Mouse (Mus musculus): Measurements from ENCODE around the gene Fdxacb1. TPM values are rescaled to one million over a fixed set of nuclear protein-coding genes. Genes with fewer than 3 reads are reported as not detected.

Gene Fdxacb1
- polyA plus RNA-seq, 1 experiment from 2014 or later: 6.5 TPM

DNA sequence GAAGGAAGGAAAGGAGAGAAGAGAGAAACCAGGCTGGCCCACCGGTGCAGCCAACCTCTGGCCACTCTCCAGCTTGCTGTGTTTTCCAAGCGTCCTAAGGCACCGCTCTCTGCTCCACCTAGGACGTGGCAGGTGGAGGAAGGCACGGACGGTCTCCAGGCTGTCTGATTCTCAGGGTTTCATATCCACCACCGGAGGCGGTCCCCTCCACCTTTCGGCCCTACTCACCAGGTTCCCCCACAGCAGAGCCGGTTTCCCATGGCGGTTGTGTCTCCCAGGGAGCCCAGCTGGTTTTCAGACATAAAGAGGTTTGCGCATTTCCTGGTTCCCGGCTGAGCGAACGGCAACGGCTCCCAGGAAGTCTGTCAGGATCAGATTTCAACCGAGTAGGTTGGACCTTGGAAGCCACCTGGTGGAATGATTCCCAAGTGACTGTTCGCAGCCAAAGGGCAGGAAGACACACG lies 21.8 kb upstream of the Fdxacb1 start, which contains the start of gene 2310030G06Rik:
Gene 2310030G06Rik, minus strand, starts transcription at position 323 of the 464 bp plus-strand sequence.
- CTCF ChIA-PET: interaction anchor here (0.8 to 1.3 kb wide), 3 partner anchors 16 to 24 kb away, joined by 3 to 5 read pairs (median 4); no protein-coding TSS in a partner anchor
- no peak for TF ChIP-seq CTCF (IDR thresholded peaks at IDR 0.05)
- H3K27me3 ChIP-seq: no peaks in the 10 kb centered on the region
- ATAC-seq (peak; percentile 41), DNase-seq (ENCODE audit: low read depth, low spot score) (no peak)
- POLR2A ChIA-PET: interaction anchor here (2.0 kb wide), 1 partner anchor 19 kb away, joined by 6 read pairs; no protein-coding TSS in a partner anchor
- in situ Hi-C loops (cut with MboI; ENCODE audit: low pct_unique_long_range_greater_than_20kb): no loop called here

GRCm38 (mm10) chr9:50750706-50751105 lies 17.3 kb upstream of the Fdxacb1 start:
- no peak for TF ChIP-seq CTCF (IDR thresholded peaks at IDR 0.05)
- in situ Hi-C loops (cut with MboI; ENCODE audit: low pct_unique_long_range_greater_than_20kb): no loop called here
- ChIA-PET CTCF (no interaction called here), POLR2A (no interaction called here)
- no peaks in the 10 kb centered on the region for H3K27me3 ChIP-seq
- DNase-seq (ENCODE audit: low read depth, low spot score) (no peak), ATAC-seq (no peak)

DNA sequence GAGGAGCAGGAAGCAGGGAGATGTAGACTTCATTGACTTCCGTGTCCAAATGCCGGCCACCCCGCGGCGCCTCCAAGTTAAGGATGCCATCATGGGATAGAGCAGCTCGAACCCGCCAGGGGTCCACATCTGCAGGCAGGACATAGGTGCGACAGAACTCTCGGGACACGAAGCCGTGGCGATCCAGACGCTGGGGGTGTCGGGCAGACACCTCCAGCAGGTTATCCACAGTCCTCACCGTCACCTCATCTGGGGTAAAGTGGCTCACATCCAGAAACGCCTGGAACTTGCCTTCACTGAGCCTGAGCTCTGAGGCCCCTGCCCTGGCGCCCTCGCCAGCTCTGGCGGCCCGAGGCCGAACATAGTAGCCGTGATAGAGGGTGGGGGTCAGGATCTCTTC lies 16.7 kb upstream of the Fdxacb1 start, which contains the start of gene Cryab:
Gene Cryab, plus strand, starts transcription at position 3 of the 400 bp plus-strand sequence.
- TF ChIP-seq CTCF (IDR thresholded peaks at IDR 0.05): no peak
- no peaks in the 10 kb centered on the region for H3K27me3 ChIP-seq
- POLR2A ChIA-PET: no interaction called here
- CTCF ChIA-PET: no interaction called here
- DNase-seq (ENCODE audit: low read depth, low spot score) (no peak), ATAC-seq (no peak)
- in situ Hi-C loops (cut with MboI; ENCODE audit: low pct_unique_long_range_greater_than_20kb): no loop called here

- ATAC-seq (peak; percentile 13), DNase-seq (ENCODE audit: low read depth, low spot score) (no peak)
- TF ChIP-seq CTCF (IDR thresholded peaks at IDR 0.05): no peak
- ChIA-PET CTCF (interaction anchor here (1.1 to 4.5 kb wide), 6 partner anchors 10 to 43 kb away, joined by 3 to 33 read pairs (median 8); partner anchors contain the start of gene Fdxacb1), POLR2A (interaction anchor here (2.4 kb wide), 1 partner anchor 25 kb away, joined by 12 read pairs; no protein-coding TSS in a partner anchor)
- no peaks in the 10 kb centered on the region for H3K27me3 ChIP-seq
- in situ Hi-C loops (cut with MboI; ENCODE audit: low pct_unique_long_range_greater_than_20kb): no loop called here
Observed at GRCm38 (mm10) chr9:50752054-50752602, 15.9 kb upstream of the Fdxacb1 start, which contains the start of gene Hspb2. Hspb2 (minus strand) TSS chr9:50752354.

DNA sequence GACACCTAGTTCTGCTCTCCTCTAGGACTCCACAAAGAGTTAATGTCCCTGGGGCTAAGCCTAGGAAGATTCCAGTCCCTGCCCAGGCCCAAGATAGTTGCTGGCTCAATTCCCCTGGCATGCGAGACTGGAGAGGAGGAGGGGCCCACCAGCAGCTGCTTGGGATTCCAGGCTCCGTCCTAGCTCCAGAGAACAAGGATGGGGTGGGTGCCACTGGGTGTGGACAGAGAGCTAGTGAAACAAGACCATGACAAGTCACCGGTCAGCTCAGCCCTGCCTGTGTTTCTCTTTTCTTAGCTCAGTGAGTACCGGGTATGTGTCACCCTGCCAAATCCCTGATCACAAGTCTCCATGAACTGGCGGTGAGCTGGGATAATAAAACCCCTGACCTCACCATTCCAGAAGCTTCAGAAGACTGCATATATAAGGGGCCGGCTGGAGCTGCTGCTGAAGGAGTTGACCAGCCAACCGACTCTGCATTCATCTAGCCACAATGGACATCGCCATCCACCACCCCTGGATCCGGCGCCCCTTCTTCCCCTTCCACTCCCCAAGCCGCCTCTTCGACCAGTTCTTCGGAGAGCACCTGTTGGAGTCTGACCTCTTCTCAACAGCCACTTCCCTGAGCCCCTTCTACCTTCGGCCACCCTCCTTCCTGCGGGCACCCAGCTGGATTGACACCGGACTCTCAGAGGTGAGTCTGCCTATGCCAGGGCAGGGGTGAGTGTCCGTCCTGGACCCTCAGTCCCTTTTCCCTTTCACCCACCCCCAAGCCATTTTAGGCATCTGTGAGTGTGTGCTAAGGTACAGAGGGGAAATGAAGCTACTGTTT lies 15.0 kb upstream of the Fdxacb1 start:
- POLR2A ChIA-PET: interaction anchor here (1.1 to 2.4 kb wide), 2 partner anchors 16 to 26 kb away, joined by 5 to 12 read pairs; no protein-coding TSS in a partner anchor
- CTCF ChIA-PET: interaction anchor here (0.7 to 4.5 kb wide), 8 partner anchors 10 to 44 kb away, joined by 3 to 33 read pairs (median 5); partner anchors contain the start of genes Dixdc1 and Fdxacb1
- peak; percentile 90 for ATAC-seq
- no peak for TF ChIP-seq CTCF (IDR thresholded peaks at IDR 0.05)
- H3K27me3 ChIP-seq: no peaks in the 10 kb centered on the region
- in situ Hi-C loops (cut with MboI; ENCODE audit: low pct_unique_long_range_greater_than_20kb): no loop called here
- peak; percentile 95 for DNase-seq (ENCODE audit: low read depth, low spot score)

- in situ Hi-C loops (cut with MboI; ENCODE audit: low pct_unique_long_range_greater_than_20kb): no loop called here
- ATAC-seq (no peak), DNase-seq (ENCODE audit: low read depth, low spot score) (no peak)
- POLR2A ChIA-PET: interaction anchor here (0.6 to 2.4 kb wide), 5 partner anchors 14 to 237 kb away, joined by 3 to 12 read pairs (median 3); partner anchors contain the start of gene Dixdc1
- CTCF ChIA-PET: interaction anchor here (0.9 to 4.5 kb wide), 6 partner anchors 9 to 45 kb away, joined by 3 to 33 read pairs (median 6); partner anchors contain the start of genes Dixdc1 and Fdxacb1
- TF ChIP-seq CTCF (IDR thresholded peaks at IDR 0.05): no peak
- no peaks in the 10 kb centered on the region for H3K27me3 ChIP-seq
Observed at GRCm38 (mm10) chr9:50753947-50754346, 14.1 kb upstream of the Fdxacb1 start.

GRCm38 (mm10) chr9:50756711-50757110 lies 11.3 kb upstream of the Fdxacb1 start:
- in situ Hi-C loops (cut with MboI; ENCODE audit: low pct_unique_long_range_greater_than_20kb): no loop called here
- no peak for ATAC-seq
- no peak for DNase-seq (ENCODE audit: low read depth, low spot score)
- ChIA-PET CTCF (interaction anchor here (4.5 kb wide), 1 partner anchor 11 kb away, joined by 33 read pairs; the partner anchor contains the start of gene Fdxacb1), POLR2A (interaction anchor here (0.6 kb wide), 1 partner anchor 10 kb away, joined by 3 read pairs; no protein-coding TSS in a partner anchor)
- TF ChIP-seq CTCF (IDR thresholded peaks at IDR 0.05): no peak
- H3K27me3 ChIP-seq: no peaks in the 10 kb centered on the region

- ChIA-PET CTCF (interaction anchor here (1.1 to 2.9 kb wide), 4 partner anchors 8 to 26 kb away, joined by 3 to 14 read pairs (median 4); no protein-coding TSS in a partner anchor), POLR2A (interaction anchor here (0.7 to 0.8 kb wide), 2 partner anchors 28 to 1081 kb away, joined by 3 read pairs; no protein-coding TSS in a partner anchor)
- ATAC-seq (no peak), DNase-seq (ENCODE audit: low read depth, low spot score) (no peak)
- TF ChIP-seq CTCF (IDR thresholded peaks at IDR 0.05): no peak
- in situ Hi-C loops (cut with MboI; ENCODE audit: low pct_unique_long_range_greater_than_20kb): loop anchor here (10.0 kb wide), 1 partner anchor 47 kb away; no protein-coding TSS in a partner anchor
- H3K27me3 ChIP-seq: no peaks in the 10 kb centered on the region
Observed at GRCm38 (mm10) chr9:50761520-50762243, 6.4 kb upstream of the Fdxacb1 start.

DNA sequence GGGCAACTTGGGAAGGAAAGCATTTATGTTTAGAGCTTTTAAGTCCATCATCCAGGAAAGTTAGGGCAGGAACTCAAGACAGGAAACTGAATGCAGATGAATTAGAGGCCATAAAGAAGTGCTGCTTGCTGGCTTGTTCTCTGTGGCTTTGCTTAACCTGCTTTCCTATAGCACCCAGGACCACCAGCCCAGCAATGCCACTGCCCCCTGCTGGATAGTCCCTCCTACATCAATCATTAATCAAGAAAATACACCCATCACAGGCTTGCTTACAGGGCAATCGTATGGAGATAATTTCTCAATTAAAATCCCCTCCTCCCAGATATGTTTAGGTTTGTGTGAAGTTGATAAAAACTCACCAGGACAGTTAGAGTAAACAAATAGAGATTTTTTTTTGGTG lies 4.7 kb upstream of the Fdxacb1 start:
- in situ Hi-C loops (cut with MboI; ENCODE audit: low pct_unique_long_range_greater_than_20kb): loop anchor here (10.0 kb wide), 1 partner anchor 49 kb away; no protein-coding TSS in a partner anchor
- CTCF ChIA-PET: interaction anchor here (1.1 to 2.9 kb wide), 5 partner anchors 10 to 70 kb away, joined by 3 to 14 read pairs (median 5); partner anchors contain the start of genes 2310030G06Rik and Alg9
- POLR2A ChIA-PET: interaction anchor here (0.6 kb wide), 1 partner anchor 272 kb away, joined by 5 read pairs; no protein-coding TSS in a partner anchor
- DNase-seq (ENCODE audit: low read depth, low spot score) (no peak), ATAC-seq (no peak)
- H3K27me3 ChIP-seq: no peaks in the 10 kb centered on the region
- TF ChIP-seq CTCF (IDR thresholded peaks at IDR 0.05): peak; percentile 58
